Mouse (Mus musculus): ENCODE data around the gene Rab37. TPM values are rescaled to one million over a fixed set of nuclear protein-coding genes. Genes with fewer than 3 reads are reported as not detected.

Gene Rab37
- polyA plus RNA-seq, 1 experiment from 2014 or later: 1.2 TPM

DNA sequence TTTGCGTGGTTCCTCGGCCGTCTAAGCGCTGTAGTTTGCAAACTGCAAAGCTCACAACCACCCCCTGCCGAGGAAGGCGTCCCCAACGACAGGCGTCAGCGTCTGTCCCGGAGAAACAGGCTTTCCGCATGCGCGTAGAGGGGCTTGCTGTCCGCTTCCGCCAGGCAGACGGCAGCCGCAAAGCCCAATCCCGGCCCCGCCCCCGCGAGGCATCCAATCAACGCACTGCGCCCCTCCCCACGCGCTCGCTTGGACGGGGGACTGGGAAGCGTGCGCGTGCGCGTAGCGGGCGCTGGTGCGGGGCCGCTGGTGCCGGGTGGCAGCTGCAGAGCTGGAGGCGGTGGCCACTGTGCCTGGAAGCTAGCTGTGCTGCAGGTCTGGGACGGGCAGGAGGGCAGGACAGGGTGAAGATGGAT, 96.0 kb downstream of the Rab37 start, which contains the start of gene Tmem104:
Gene Tmem104, plus strand, starts transcription at position 264 of the 416 bp plus-strand sequence.
- H3K27ac ChIP-seq (replicated peaks): peak within 1 kb of the TSS; percentile 75
- WGBS: under 1% methylated on average over 39 of the region's 39 CpGs
- ATAC-seq (ENCODE audit: extremely low read depth, insufficient number of reproducible peaks, low FRiP score, low TSS enrichment): peak; percentile 87
- H3K4me2 ChIP-seq: peak within 1 kb of the TSS; percentile 98
- H3K27me3 ChIP-seq (replicated peaks): no peaks in the 10 kb centered on the region; the same call in 1 of the 2 replicates
- H3K9me3 ChIP-seq: no peaks in the 10 kb centered on the region
- H3K4me3 ChIP-seq: peak within 1 kb of the TSS; percentile 77
- H3K4me1 ChIP-seq: peaks cover 21% of the 10 kb centered on the region
- H3K36me3 ChIP-seq: peaks cover 16% of the 10 kb centered on the region
- H3K9ac ChIP-seq: peak within 1 kb of the TSS; percentile 93

DNA sequence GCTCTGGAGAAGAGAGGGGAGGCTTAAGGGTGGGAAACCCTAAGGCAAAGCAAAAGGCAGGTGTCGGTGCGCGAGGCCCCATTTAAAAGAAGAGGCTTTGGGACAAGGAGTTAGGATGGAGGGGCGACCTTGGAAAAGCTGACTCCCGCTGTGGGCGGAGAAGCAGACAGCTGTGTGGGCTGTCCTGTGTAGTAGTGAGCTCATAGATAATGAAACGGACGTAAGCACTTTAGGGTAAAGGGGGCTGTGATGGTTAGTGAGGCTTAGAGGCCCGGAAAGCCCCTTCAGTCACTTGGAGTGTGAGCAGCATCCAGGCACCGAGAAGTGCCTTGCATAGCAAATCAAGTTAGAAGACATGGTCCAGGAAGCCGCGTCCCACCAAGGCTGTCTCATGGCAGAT, 96.5 kb downstream of the Rab37 start, which contains the start of gene Nat9:
Gene Nat9, minus strand, starts transcription at position 167 of the 400 bp plus-strand sequence.
- H3K9ac ChIP-seq: peak within 1 kb of the TSS; percentile 93
- 8% methylated on average over 12 of the region's 12 CpGs for WGBS
- ATAC-seq (ENCODE audit: extremely low read depth, insufficient number of reproducible peaks, low FRiP score, low TSS enrichment): 0 out of 2 replicates have a peak, but pooled peaks have one; percentile 2
- H3K4me2 ChIP-seq: peak within 1 kb of the TSS; percentile 98
- no peaks in the 10 kb centered on the region for H3K9me3 ChIP-seq
- H3K4me3 ChIP-seq: peak within 1 kb of the TSS; percentile 77
- no peaks in the 10 kb centered on the region; the same call in 1 of the 2 replicates for H3K27me3 ChIP-seq (replicated peaks)
- peaks cover 24% of the 10 kb centered on the region for H3K4me1 ChIP-seq
- H3K36me3 ChIP-seq: peaks cover 16% of the 10 kb centered on the region
- H3K27ac ChIP-seq (replicated peaks): peak within 1 kb of the TSS; percentile 75

DNA sequence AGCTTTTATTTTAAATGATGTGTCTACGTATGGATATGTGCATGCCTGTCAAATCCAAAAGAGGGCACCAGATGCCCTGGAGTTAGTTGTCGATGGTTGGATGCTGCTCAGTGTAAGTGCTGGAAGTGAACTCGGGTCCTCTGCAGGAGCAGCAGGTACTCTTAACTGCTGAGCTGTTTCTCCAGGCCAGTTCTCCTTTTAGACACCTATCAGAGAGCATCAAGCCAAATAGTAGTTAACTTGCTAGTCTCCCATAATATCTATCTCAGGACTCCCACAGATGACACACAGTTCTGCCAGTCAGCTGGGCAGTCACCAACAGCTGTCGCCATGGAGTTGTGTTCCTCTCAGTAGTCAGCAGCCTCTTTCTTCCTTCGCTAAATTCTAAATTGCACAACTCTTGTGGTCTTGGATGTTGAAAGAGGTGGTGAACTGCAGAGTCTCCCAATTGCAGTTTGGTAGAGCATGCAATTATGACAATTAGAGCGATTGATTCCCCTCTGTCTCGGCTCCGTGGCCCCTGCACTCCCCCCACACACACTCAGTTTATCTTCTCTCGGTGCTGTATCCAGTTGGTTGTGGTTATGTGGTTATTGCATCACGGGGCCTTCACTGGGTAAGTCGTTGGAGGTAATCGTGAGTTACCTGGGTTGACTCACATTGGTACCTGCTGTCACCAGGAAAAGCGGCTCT, 97.5 kb downstream of the Rab37 start:
- peak overlapping the region; percentile 98; the same call in 1 of the 2 replicates for H3K4me2 ChIP-seq
- peaks cover 16% of the 10 kb centered on the region for H3K36me3 ChIP-seq
- H3K27me3 ChIP-seq (replicated peaks): no peaks in the 10 kb centered on the region; the same call in 1 of the 2 replicates
- ATAC-seq (ENCODE audit: extremely low read depth, insufficient number of reproducible peaks, low FRiP score, low TSS enrichment): no peak
- H3K9ac ChIP-seq: no peak overlapping the region; the same call in 1 of the 2 replicates
- no peak overlapping the region for H3K27ac ChIP-seq (replicated peaks)
- 80% methylated on average over 13 of the region's 13 CpGs for WGBS
- H3K9me3 ChIP-seq: no peaks in the 10 kb centered on the region
- H3K4me3 ChIP-seq: no peak overlapping the region
- H3K4me1 ChIP-seq: peaks cover 24% of the 10 kb centered on the region

DNA sequence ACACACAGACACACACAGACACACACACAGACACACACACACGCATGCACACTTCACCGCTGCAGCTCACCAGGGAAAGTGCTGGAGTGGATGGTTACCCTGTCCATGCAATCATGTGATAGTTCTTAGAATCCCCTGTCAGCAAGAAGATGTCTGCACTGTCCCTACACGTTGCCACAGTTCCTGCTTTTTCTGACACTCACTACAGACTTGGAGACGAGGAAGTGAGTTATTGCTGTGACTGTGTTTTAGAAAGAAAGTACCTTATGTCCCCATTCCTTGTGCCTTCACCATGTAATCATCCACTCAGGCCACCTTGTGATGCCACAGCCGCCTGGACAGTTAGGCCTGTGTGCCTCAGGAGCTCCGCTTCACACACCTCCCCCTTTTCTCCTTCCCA, 98.1 kb downstream of the Rab37 start:
- H3K9me3 ChIP-seq: no peaks in the 10 kb centered on the region
- no peak overlapping the region for H3K4me3 ChIP-seq
- peaks cover 24% of the 10 kb centered on the region for H3K4me1 ChIP-seq
- H3K36me3 ChIP-seq: peaks cover 16% of the 10 kb centered on the region
- H3K9ac ChIP-seq: no peak overlapping the region; the same call in 1 of the 2 replicates
- H3K27me3 ChIP-seq (replicated peaks): no peaks in the 10 kb centered on the region; the same call in 1 of the 2 replicates
- H3K27ac ChIP-seq (replicated peaks): no peak overlapping the region
- no peak overlapping the region for H3K4me2 ChIP-seq
- WGBS: 85% methylated on average over 6 of the region's 6 CpGs
- ATAC-seq (ENCODE audit: extremely low read depth, insufficient number of reproducible peaks, low FRiP score, low TSS enrichment): no peak

DNA sequence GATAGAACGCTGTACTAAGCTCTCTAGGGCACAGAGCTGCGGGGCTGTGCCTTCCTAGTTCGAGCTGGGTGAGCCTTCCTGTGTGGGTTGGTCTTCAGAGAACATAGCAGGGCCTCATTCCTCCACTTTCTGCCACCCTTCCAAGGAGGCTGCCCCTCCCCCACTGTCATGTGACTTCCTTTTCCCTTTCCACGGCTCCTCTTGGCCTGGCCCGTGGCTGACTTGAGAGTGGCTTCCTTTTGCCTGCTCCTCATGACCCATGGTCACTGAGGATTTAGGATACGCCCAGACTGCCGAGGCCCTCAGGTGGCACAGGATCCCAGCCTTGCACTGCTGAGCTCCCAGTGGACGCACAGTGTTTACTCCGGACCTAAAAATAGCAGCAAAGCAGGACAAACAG, 100.9 kb downstream of the Rab37 start:
- ATAC-seq (ENCODE audit: extremely low read depth, insufficient number of reproducible peaks, low FRiP score, low TSS enrichment): no peak
- Histone ChIP-seq H3K27ac (replicated peaks) (peak overlapping the region; percentile 53), H3K4me3 (no peak overlapping the region), H3K9me3 (no peaks in the 10 kb centered on the region), H3K4me1 (peaks cover 28% of the 10 kb centered on the region), H3K36me3 (peaks cover 20% of the 10 kb centered on the region), H3K4me2 (no peak overlapping the region; the same call in 1 of the 2 replicates), H3K27me3 (replicated peaks) (no peaks in the 10 kb centered on the region), H3K9ac (peak overlapping the region; percentile 34; the same call in 1 of the 2 replicates)
- WGBS: 35% methylated on average over 9 of the region's 9 CpGs

DNA sequence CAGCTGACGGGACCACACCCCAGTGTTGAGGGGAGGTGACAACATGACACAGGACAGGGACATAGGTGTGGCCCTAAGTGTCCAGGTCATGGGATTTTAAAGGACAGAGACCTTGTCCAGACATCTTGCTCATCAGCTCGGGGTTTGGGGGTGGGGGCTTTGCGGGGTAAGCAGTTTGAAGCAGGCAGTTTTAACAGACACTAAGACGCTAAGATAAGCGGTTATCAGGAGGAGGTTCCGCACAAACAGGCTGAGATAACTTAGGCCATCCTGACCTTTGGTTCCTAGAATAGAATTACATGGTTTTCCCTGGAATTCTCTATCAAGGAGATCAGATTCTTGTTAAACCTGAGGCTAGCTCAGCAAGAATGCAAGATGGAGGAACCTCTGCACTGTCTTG, 103.5 kb downstream of the Rab37 start:
- H3K9me3 ChIP-seq: no peaks in the 10 kb centered on the region
- H3K27me3 ChIP-seq (replicated peaks): no peaks in the 10 kb centered on the region
- no peak for ATAC-seq (ENCODE audit: extremely low read depth, insufficient number of reproducible peaks, low FRiP score, low TSS enrichment)
- no peak overlapping the region for H3K4me3 ChIP-seq
- no peak overlapping the region for H3K9ac ChIP-seq
- H3K27ac ChIP-seq (replicated peaks): no peak overlapping the region
- WGBS: 39% methylated on average over 6 of the region's 6 CpGs
- peaks cover 29% of the 10 kb centered on the region for H3K36me3 ChIP-seq
- H3K4me1 ChIP-seq: peaks cover 19% of the 10 kb centered on the region
- no peak overlapping the region for H3K4me2 ChIP-seq

DNA sequence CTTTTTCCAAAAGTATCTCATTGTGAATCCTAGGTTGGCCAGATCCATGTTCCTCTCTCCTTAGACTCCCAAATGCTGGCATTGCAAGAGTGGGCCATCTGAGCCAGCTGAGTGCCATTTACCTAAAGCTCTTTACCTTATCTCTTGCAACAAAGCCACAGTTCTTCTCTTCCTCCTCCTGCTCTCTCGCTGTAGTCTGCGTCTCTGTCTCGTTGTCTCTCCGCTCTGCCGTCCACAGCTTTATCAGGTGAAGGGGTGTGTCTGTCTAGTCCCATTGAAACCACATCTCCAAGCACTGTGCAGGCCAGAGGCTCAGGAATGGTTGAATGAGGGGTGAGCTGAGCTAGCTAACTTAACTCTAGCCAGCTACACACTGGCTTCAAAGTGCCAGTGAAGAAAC, 104.7 kb downstream of the Rab37 start:
- Histone ChIP-seq H3K27ac (replicated peaks) (no peak overlapping the region), H3K36me3 (peaks cover 25% of the 10 kb centered on the region), H3K4me2 (no peak overlapping the region), H3K9me3 (no peaks in the 10 kb centered on the region), H3K9ac (no peak overlapping the region), H3K4me1 (peaks cover 19% of the 10 kb centered on the region), H3K27me3 (replicated peaks) (no peaks in the 10 kb centered on the region), H3K4me3 (no peak overlapping the region)
- ATAC-seq (ENCODE audit: extremely low read depth, insufficient number of reproducible peaks, low FRiP score, low TSS enrichment): no peak
- 16% methylated on average over 5 of the region's 5 CpGs for WGBS

DNA sequence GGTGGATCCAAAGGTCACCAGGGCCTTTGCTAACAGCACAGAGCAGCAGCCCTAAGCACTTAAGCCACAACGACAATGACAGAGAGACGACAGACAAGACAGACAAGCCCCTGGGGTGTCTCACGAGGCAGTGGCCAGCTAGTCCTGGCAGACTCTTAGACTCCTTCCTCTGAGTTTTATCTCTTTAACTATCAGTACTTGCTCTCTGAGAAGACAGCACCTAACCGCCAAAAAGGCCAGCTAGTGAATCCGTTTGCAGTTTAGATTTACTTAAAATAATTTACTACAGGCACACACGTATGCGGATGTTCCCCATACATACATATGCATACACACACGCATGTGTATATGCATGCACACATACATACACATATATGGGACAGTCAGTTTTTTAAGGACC, 106.3 kb downstream of the Rab37 start:
- Histone ChIP-seq H3K27me3 (replicated peaks) (peaks cover under 1% of the 10 kb centered on the region; the same call in 1 of the 2 replicates), H3K4me3 (no peak overlapping the region), H3K4me1 (peaks cover 12% of the 10 kb centered on the region), H3K4me2 (no peak overlapping the region), H3K9me3 (no peaks in the 10 kb centered on the region), H3K36me3 (peaks cover 31% of the 10 kb centered on the region), H3K27ac (replicated peaks) (no peak overlapping the region), H3K9ac (no peak overlapping the region)
- 60% methylated on average over 8 of the region's 8 CpGs for WGBS
- no peak for ATAC-seq (ENCODE audit: extremely low read depth, insufficient number of reproducible peaks, low FRiP score, low TSS enrichment)

DNA sequence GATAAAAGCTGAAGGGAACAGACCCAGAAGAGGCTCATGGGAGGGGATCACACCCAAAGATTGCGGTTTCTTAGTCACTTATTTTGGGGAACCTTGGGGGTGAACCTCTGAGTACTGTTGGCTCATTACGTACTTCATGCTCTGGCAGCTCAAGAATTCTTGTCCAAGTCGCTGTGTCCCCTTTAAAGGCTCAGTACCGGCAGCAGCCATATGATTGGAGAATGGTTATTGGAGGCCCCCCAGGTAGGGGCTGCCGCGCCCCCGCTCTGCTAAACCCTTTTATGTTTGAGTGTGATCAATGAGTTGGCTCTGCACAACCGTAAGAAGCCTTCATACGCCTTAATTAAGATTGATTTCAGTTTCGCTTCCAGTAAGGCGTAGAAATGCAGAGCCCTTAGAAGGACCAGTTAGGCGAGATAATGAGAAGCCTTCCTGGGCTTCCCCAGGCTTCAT, 107.7 kb downstream of the Rab37 start:
- Histone ChIP-seq H3K9ac (no peak overlapping the region), H3K4me2 (no peak overlapping the region), H3K4me3 (no peak overlapping the region), H3K27me3 (replicated peaks) (peaks cover 14% of the 10 kb centered on the region; the same call in 1 of the 2 replicates), H3K36me3 (peaks cover 35% of the 10 kb centered on the region), H3K27ac (replicated peaks) (no peak overlapping the region), H3K9me3 (no peaks in the 10 kb centered on the region), H3K4me1 (peaks cover 12% of the 10 kb centered on the region)
- no peak for ATAC-seq (ENCODE audit: extremely low read depth, insufficient number of reproducible peaks, low FRiP score, low TSS enrichment)
- 63% methylated on average over 12 of the region's 12 CpGs for WGBS

DNA sequence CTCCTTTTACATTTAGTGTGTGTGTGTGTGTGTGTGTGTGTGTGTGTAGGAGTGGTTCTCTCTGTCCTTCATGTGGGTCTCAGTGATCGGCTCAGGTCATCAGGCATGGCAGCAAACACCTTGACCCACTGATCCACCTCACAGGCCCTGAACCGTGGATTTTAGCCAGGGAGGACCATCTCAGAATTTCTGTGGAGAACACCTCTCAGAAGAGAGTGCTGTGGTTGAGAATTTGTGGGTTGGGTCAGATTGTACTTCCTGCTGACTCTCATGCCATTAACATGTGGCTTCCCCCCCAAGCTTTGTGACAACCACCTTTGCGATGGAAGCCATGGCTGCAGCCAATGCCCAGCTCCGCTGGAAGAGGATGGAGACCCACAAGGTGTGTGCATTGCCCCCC, 109.3 kb downstream of the Rab37 start:
- H3K9ac ChIP-seq: no peak overlapping the region
- 90% methylated on average over 4 of the region's 4 CpGs for WGBS
- no peaks in the 10 kb centered on the region for H3K9me3 ChIP-seq
- H3K4me2 ChIP-seq: no peak overlapping the region
- H3K4me3 ChIP-seq: no peak overlapping the region
- H3K27me3 ChIP-seq (replicated peaks): peaks cover 25% of the 10 kb centered on the region; the same call in 1 of the 2 replicates
- no peak overlapping the region for H3K27ac ChIP-seq (replicated peaks)
- ATAC-seq (ENCODE audit: extremely low read depth, insufficient number of reproducible peaks, low FRiP score, low TSS enrichment): no peak
- peaks cover 8% of the 10 kb centered on the region for H3K4me1 ChIP-seq
- peaks cover 42% of the 10 kb centered on the region for H3K36me3 ChIP-seq

DNA sequence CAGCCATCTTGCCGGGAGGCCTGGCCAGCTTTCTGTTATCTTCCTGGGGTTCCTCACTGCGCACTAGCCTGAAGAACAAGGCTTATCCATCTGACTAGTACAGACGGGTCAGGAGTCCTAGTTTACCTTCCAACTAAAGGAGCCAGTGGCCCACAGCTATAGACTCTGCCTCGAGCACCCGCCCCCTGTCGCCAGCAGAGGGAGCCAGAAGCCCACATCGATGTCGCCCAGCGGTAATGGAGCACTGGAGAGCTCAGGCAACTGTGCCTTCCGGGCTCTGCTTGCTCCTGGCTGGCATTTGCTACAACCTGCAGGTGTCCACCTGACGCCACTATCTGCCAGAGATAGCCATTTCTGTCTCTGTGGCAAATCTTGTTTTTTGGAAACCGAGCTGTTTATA, 111.1 kb downstream of the Rab37 start:
- Histone ChIP-seq H3K9ac (no peak overlapping the region), H3K27me3 (replicated peaks) (peaks cover 43% of the 10 kb centered on the region), H3K27ac (replicated peaks) (no peak overlapping the region), H3K36me3 (peaks cover 55% of the 10 kb centered on the region), H3K9me3 (no peaks in the 10 kb centered on the region), H3K4me2 (no peak overlapping the region), H3K4me1 (no peaks in the 10 kb centered on the region), H3K4me3 (no peak overlapping the region)
- ATAC-seq (ENCODE audit: extremely low read depth, insufficient number of reproducible peaks, low FRiP score, low TSS enrichment): no peak
- WGBS: 16% methylated on average over 12 of the region's 12 CpGs
